Mouse (Mus musculus): ENCODE data around the gene Zfp146. TPM values are rescaled to one million over a fixed set of nuclear protein-coding genes. Genes with fewer than 3 reads are reported as not detected.
"Not testable (repeated sequence)": the region's sequence is repeated elsewhere in the genome, so short reads cannot be mapped to it uniquely, and the experiment has no call there.

The Zfp146 gene
- polyA plus RNA-seq, 1 experiment from 2014 or later = 56.4 TPM

DNA sequence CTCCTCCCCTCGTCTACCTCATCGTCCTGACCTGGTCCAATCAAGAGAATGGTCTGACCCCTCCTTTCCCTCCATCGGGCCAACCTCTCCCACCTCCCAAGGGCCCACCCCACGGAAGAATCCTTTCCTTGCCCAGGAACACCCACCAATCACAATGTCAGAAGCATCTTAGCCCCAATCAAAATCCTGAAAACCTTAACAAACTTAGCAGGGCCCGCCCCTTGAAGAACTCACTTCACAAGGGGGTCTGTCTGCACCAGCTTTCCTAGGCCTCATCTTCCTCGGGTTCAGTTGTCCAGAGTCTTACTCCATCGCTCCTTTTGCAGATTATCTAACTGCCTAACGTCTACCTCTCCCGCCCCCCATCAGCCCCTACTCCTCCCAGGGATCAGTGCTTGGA, 23.5 kb upstream of the Zfp146 start:
- in situ Hi-C loops (cut with MboI; ENCODE audit: low pct_unique_long_range_greater_than_20kb) = no loop called here
- ATAC-seq (no peak), DNase-seq (ENCODE audit: low read depth, low spot score) (no peak)
- ChIA-PET POLR2A (interaction anchor here (1.1 kb wide), 1 partner anchor 11 kb away, joined by 4 read pairs; no protein-coding TSS in a partner anchor), CTCF (interaction anchor here (1.2 kb wide), 1 partner anchor 12 kb away, joined by 5 read pairs; no protein-coding TSS in a partner anchor)
- H3K27me3 ChIP-seq = no peaks in the 10 kb centered on the region
- no peak for TF ChIP-seq CTCF (IDR thresholded peaks at IDR 0.05)

DNA sequence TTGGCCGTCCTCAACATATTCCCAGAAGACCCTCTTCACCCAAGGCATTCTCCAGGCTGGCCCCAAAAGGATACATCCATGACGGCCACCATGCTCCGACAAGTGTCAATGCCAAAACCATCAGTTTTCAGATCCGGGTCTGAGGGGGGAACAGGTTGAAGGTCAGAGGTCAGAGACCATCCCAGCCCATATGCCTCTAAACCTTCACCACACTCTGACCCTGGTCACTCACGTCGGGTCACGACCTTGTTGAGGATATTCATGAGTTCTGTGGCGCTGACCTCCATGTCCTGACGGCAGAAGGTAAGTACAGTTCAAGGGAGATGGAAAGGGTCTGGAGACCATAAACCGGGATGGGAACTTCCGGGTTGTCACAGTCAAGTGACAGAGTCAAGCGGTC, 22.5 kb upstream of the Zfp146 start:
- no peaks in the 10 kb centered on the region for H3K27me3 ChIP-seq
- in situ Hi-C loops (cut with MboI; ENCODE audit: low pct_unique_long_range_greater_than_20kb) = no loop called here
- no peak for DNase-seq (ENCODE audit: low read depth, low spot score)
- ChIA-PET POLR2A (no interaction called here), CTCF (no interaction called here)
- TF ChIP-seq CTCF (IDR thresholded peaks at IDR 0.05) = no peak
- ATAC-seq = no peak

DNA sequence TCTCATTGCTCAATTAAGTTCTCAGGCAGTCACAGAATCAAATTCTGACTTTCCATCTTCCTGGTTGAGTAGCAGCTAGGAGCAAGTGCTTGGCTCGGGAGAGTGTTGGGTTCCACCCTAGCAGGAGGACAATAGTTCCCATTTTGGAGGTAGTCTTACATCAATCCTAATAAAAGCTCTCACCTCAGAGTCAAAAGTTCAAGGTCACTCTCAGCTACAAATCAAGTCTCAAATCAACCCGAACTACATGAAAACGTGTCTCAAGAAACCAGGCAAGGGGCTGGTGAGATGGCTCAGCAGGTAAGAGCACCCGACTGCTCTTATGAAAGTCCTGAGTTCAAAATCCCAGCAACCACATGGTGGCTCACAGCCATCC, 19.6 kb upstream of the Zfp146 start:
- POLR2A ChIA-PET = interaction anchor here (0.6 to 0.9 kb wide), 2 partner anchors 10 to 648 kb away, joined by 4 to 8 read pairs; no protein-coding TSS in a partner anchor

DNA sequence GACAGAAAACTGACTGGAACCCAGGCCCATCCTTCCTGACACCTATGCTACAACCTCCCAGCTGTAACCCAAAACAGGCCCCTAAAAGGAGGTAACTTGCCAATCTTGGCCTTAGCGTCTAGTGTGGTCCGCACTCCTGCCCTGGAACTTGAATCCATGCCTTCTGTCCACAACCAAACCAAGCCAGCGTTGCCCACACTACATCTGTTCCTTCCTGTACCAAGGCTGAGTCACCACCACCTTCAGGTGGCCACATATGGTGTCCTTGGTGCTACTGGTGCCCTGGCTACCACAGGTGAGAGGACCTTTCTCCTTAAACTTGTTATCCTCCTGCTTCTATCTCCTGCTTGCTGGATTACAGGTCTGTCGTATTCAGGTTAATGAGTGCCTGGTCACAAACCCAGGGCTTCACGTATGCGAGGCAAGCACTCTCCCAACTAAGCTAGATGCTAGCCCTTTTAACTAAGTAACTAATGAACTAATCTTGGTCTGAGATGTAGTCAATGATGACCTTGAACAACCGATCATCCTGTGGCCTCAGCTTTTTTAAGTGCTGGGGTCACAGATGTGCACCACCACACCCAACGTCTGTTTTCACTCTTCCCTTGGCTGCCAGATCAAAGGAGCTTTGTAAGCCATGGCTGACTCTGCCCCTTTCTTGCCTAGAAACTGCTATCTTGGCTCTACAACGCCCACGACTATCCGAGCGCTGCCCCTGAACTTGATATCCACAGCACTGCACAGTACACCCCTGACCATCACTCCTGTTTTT, 19.0 kb upstream of the Zfp146 start:
- in situ Hi-C loops (cut with MboI; ENCODE audit: low pct_unique_long_range_greater_than_20kb) = no loop called here
- H3K27me3 ChIP-seq = no peaks in the 10 kb centered on the region
- no peak for TF ChIP-seq CTCF (IDR thresholded peaks at IDR 0.05)
- ATAC-seq (no peak), DNase-seq (ENCODE audit: low read depth, low spot score) (no peak)
- POLR2A ChIA-PET = interaction anchor here (0.9 kb wide), 1 partner anchor 11 kb away, joined by 4 read pairs; no protein-coding TSS in a partner anchor
- CTCF ChIA-PET = interaction anchor here (1.0 to 2.3 kb wide), 3 partner anchors 10 to 18 kb away, joined by 3 to 12 read pairs (median 3); partner anchors contain the start of gene Capns1

More for the DNA sequence above, 19.6 kb upstream of the Zfp146 start:
- H3K27me3 ChIP-seq = no peaks in the 10 kb centered on the region
- ATAC-seq (no peak), DNase-seq (ENCODE audit: low read depth, low spot score) (no peak)
- in situ Hi-C loops (cut with MboI; ENCODE audit: low pct_unique_long_range_greater_than_20kb) = no loop called here
- CTCF ChIA-PET = interaction anchor here (1.0 to 2.3 kb wide), 2 partner anchors 10 to 15 kb away, joined by 3 to 12 read pairs; partner anchors contain the start of gene Capns1
- TF ChIP-seq CTCF (IDR thresholded peaks at IDR 0.05) = no peak

DNA sequence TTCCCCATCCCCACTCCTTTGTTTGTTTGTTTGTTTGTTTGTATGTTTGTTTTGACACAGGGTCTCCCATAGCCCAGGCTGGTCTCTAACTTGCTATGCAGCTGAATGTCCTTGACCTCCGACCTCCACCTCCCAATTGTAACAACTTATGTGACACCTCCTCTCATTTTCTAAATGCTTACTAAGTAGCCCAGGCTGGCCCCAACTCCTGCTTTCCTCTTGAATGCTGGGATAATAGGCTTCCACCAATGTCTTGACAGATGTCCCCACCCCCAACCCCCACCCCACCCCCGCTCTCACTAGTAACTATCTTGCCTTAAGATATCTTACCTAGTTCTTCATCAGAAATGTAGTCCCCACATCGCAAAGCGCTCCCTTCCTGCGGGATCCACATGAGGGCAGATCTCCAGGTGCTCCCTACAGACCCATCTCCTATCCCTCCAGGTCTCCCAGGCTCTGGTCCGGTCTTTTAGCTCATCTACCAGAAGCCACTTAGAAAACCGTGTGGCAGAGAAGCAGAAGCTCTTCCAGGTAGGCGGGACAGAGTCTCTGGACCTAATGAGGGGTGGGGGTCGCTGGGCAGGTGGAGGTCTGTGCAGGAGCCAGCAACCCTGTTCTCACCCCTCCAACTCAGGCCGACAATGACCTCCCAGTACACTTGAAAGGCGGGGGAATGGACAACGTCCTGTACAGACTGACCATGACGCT, 15.2 kb upstream of the Zfp146 start:
- ChIA-PET POLR2A (interaction anchor here (0.6 kb wide), 1 partner anchor 86 kb away, joined by 8 read pairs; no protein-coding TSS in a partner anchor), CTCF (interaction anchor here (1.2 to 1.9 kb wide), 2 partner anchors 14 to 32 kb away, joined by 3 to 11 read pairs; partner anchors contain the start of gene Capns1)
- in situ Hi-C loops (cut with MboI; ENCODE audit: low pct_unique_long_range_greater_than_20kb) = no loop called here
- no peak for TF ChIP-seq CTCF (IDR thresholded peaks at IDR 0.05)
- ATAC-seq (no peak), DNase-seq (ENCODE audit: low read depth, low spot score) (no peak)
- no peaks in the 10 kb centered on the region for H3K27me3 ChIP-seq

DNA sequence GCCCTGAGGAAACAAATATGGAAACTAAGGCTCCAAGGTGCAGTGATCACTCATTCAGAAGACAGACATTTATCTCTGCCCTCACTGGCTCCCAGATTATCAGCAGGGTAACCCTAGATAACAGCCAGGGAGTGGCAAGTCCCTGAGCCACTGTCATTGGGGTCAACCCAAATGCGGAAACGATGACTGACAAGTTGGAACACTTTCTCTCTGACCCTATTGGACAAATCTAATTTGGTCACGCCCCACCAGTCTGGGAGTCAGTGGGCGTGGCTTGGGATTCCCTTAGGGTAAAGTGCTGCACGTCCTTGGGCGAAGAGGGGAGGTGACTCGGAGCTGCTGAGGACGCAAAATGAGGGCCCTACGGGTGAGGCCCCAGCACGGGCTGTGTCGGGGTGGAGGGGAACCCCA, 14.3 kb upstream of the Zfp146 start, which contains the start of gene Cox7a1:
Gene Cox7a1 (plus strand): TSS at position 266 of the 411 bp plus-strand sequence.
- CTCF ChIA-PET = no interaction called here
- in situ Hi-C loops (cut with MboI; ENCODE audit: low pct_unique_long_range_greater_than_20kb) = no loop called here
- TF ChIP-seq CTCF (IDR thresholded peaks at IDR 0.05) = no peak
- POLR2A ChIA-PET = interaction anchor here (0.6 kb wide), 1 partner anchor 85 kb away, joined by 8 read pairs; no protein-coding TSS in a partner anchor
- DNase-seq (ENCODE audit: low read depth, low spot score) = no peak
- H3K27me3 ChIP-seq = no peaks in the 10 kb centered on the region
- no peak for ATAC-seq

DNA sequence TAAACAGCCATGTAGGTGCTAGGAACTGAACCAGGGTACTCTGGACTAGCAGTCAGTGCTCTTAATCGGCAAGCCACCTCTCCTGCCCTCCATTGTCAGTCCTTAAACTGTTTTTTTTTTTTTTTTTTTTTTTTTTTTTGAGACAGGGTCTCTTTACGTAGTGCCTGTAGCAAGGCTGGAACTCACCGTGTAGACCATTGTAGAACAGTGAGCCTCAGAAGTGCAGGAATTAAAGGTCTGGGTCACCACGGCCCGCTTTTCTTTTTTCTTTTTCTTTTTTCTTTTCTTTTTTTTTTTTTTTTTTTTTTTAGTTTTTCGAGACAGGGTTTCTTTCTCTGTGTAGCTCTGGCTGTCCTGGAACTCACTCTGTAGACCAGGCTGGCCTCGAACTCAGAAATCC, 13.6 kb upstream of the Zfp146 start:
- ChIA-PET CTCF (interaction anchor here (1.6 kb wide), 1 partner anchor 15 kb away, joined by 7 read pairs; the partner anchor contains the start of gene Capns1), POLR2A (interaction anchor here (0.5 to 0.6 kb wide), 2 partner anchors 21 to 52 kb away, joined by 3 to 4 read pairs; no protein-coding TSS in a partner anchor)
- ATAC-seq; DNase-seq (ENCODE audit: low read depth, low spot score); in situ Hi-C loops (cut with MboI; ENCODE audit: low pct_unique_long_range_greater_than_20kb); H3K27me3 ChIP-seq: not testable (repeated sequence)

DNA sequence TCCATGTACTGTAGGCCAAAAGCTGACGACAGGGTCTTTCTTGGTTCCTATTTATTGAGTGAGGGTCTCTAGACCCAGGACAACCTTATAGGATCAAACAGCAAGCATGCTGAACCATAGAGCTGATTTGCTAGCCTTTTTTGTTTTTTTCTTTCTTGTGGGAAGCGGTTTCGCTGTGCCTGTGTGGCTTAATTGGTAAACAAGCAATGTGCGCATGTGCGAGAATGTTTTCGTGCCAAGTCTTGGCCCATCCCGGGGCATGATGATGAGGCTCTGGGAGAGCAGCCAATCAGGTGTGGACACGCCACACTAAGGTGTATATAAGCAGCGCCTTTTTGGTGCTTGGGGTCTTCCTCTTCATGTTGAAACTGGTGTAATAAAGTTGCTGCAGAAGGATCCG, 12.4 kb upstream of the Zfp146 start:
- ATAC-seq; in situ Hi-C loops (cut with MboI; ENCODE audit: low pct_unique_long_range_greater_than_20kb); H3K27me3 ChIP-seq; DNase-seq (ENCODE audit: low read depth, low spot score): not testable (repeated sequence)
- ChIA-PET CTCF (interaction anchor here (0.9 to 1.6 kb wide), 2 partner anchors 17 to 22 kb away, joined by 3 to 7 read pairs; partner anchors contain the start of gene Capns1), POLR2A (interaction anchor here (0.8 to 1.5 kb wide), 2 partner anchors 11 to 13 kb away, joined by 3 to 4 read pairs; no protein-coding TSS in a partner anchor)

DNA sequence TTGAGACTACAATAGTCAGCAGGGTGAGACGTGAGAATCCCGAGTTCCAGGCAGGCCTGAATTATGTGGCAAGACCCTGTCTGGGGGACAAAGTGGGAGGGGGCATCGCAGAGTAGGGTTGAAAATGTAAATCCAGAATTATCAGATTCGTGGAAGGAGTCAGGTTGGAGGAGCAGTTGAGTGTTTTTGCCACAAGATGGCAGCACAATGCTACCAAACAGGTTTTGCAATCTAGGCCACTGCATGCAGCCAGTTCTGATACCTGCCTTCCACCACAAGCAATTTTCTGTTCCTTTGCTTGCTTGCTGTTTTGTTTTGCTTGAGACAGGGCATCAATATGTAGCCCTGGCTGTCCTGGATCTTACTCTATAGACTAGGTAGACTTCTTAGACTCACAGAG, 11.8 kb upstream of the Zfp146 start:
- ChIA-PET POLR2A (interaction anchor here (1.5 kb wide), 1 partner anchor 14 kb away, joined by 3 read pairs; no protein-coding TSS in a partner anchor), CTCF (interaction anchor here (0.9 to 1.0 kb wide), 3 partner anchors 22 to 36 kb away, joined by 3 to 4 read pairs (median 4); no protein-coding TSS in a partner anchor)
- ATAC-seq (peak; percentile 67), DNase-seq (ENCODE audit: low read depth, low spot score) (no peak)
- TF ChIP-seq CTCF (IDR thresholded peaks at IDR 0.05) = peak; percentile 87
- in situ Hi-C loops (cut with MboI; ENCODE audit: low pct_unique_long_range_greater_than_20kb) = no loop called here
- no peaks in the 10 kb centered on the region for H3K27me3 ChIP-seq

DNA sequence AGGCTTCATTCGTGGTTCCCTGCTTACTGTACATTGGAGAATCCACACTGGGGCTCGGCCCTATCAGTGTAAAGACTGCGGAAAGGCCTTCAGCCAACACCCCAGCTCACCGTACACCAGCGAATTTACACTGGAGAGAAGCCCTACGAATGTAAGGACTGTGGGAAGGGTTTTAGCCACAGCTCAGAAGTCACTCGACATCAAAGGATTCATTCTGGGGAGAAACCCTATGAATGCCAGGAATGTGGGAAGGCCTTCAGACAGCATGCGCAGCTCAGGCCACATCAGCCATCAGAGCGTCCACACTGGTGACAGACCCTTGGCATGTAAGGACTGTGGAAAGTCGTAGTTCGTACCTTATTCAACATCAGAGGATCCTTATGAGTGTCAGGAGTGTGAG, 8.7 kb upstream of the Zfp146 start:
- no peaks in the 10 kb centered on the region for H3K27me3 ChIP-seq
- DNase-seq (ENCODE audit: low read depth, low spot score) = no peak
- ATAC-seq = no peak
- POLR2A ChIA-PET = no interaction called here
- in situ Hi-C loops (cut with MboI; ENCODE audit: low pct_unique_long_range_greater_than_20kb) = no loop called here
- no peak for TF ChIP-seq CTCF (IDR thresholded peaks at IDR 0.05)
- CTCF ChIA-PET = interaction anchor here (0.8 to 5.0 kb wide), 4 partner anchors 8 to 26 kb away, joined by 3 to 31 read pairs (median 4); partner anchors contain the start of gene Zfp146
